Mouse (Mus musculus) megakaryocyte, embryonic 14.5 days (primary cell): Measurements from ENCODE around the gene Ccpg1. TPM values are rescaled to one million over a fixed set of nuclear protein-coding genes. Genes with fewer than 3 reads are reported as not detected.

Source experiments
- H3K27me3 ChIP-seq: replicated peaks from 2 replicates; pipeline ENCODE3; 2012; ENCODE audit warnings: inconsistent platforms
- H3K36me3 ChIP-seq: replicated peaks from 2 replicates; pipeline ENCODE3; 2012; ENCODE audit warnings: low read length, inconsistent platforms, mixed read lengths
- H3K4me1 ChIP-seq: 2 replicates; pipeline ENCODE4 v1.6.1; 2012; ENCODE audit warnings: inconsistent platforms
- H3K4me3 ChIP-seq: replicated peaks from 2 replicates; pipeline ENCODE3; 2012; ENCODE audit warnings: moderate library complexity, mild to moderate bottlenecking, inconsistent platforms
- H3K9me3 ChIP-seq: 2 replicates; pipeline ENCODE4 v1.6.1; 2012; ENCODE audit warnings: inconsistent platforms
- FLI1 ChIP-seq: IDR thresholded peaks from 2 replicates; pipeline ENCODE4 v1.6.1; 2012; ENCODE audit warnings: low read length, inconsistent platforms, mixed read lengths
- GATA1 ChIP-seq: IDR thresholded peaks from 3 replicates; pipeline ENCODE4 v1.6.1; 2012; ENCODE audit warnings: mixed read lengths, low read length, inconsistent platforms, borderline replicate concordance
- polyA plus RNA-seq: library from polyadenylated mRNA; stranded (reverse); fragments of >175 nt; gene quantifications from 2 replicates; pipeline ENCODE4 v1.2.3, GENCODE M21; 2012; ENCODE audit warnings: low replicate concordance; ENCODE audit not compliant: insufficient read depth

Gene Ccpg1
- polyA plus RNA-seq, 1 experiment = 3.9 TPM

- Histone ChIP-seq H3K9me3 (no peaks in the 10 kb centered on the region), H3K4me3 (peak overlapping the region; percentile 18), H3K36me3 (no peaks in the 10 kb centered on the region), H3K4me1 (peaks cover 35% of the 10 kb centered on the region), H3K27me3 (peaks cover 9% of the 10 kb centered on the region)
- TF ChIP-seq FLI1 = no peak
These were observed 23.3 kb upstream of the Ccpg1 start for GRCm38 (mm10) chr9:72961959-72962358.

- Histone ChIP-seq H3K36me3 (no peaks in the 10 kb centered on the region), H3K9me3 (no peaks in the 10 kb centered on the region), H3K27me3 (no peaks in the 10 kb centered on the region), H3K4me1 (peaks cover 23% of the 10 kb centered on the region), H3K4me3 (peak overlapping the region; percentile 87)
- no peak for TF ChIP-seq FLI1
- TF ChIP-seq GATA1 = no peak
These were observed 16.7 kb upstream of the Ccpg1 start for GRCm38 (mm10) chr9:72968349-72969061.

- no peaks in the 10 kb centered on the region for H3K27me3 ChIP-seq
- no peak overlapping the region for H3K4me3 ChIP-seq
- H3K36me3 ChIP-seq = no peaks in the 10 kb centered on the region
- H3K4me1 ChIP-seq = peaks cover 36% of the 10 kb centered on the region
- H3K9me3 ChIP-seq = no peaks in the 10 kb centered on the region
- no peak for TF ChIP-seq GATA1
- TF ChIP-seq FLI1 = no peak
These were observed 15.4 kb upstream of the Ccpg1 start for GRCm38 (mm10) chr9:72969874-72970273.

GRCm38 (mm10) chr9:72972435-72972834 is 12.8 kb upstream of the Ccpg1 start:
- Histone ChIP-seq H3K36me3 (no peaks in the 10 kb centered on the region), H3K9me3 (no peaks in the 10 kb centered on the region), H3K27me3 (no peaks in the 10 kb centered on the region), H3K4me3 (no peak overlapping the region), H3K4me1 (peaks cover 34% of the 10 kb centered on the region)
- TF ChIP-seq GATA1 (no peak), FLI1 (no peak)

GRCm38 (mm10) chr9:72972984-72973383 is 12.2 kb upstream of the Ccpg1 start:
- Histone ChIP-seq H3K4me1 (peaks cover 34% of the 10 kb centered on the region), H3K4me3 (no peak overlapping the region), H3K9me3 (no peaks in the 10 kb centered on the region), H3K27me3 (no peaks in the 10 kb centered on the region), H3K36me3 (no peaks in the 10 kb centered on the region)
- no peak for TF ChIP-seq FLI1
- no peak for TF ChIP-seq GATA1

GRCm38 (mm10) chr9:72974734-72975133 is 10.5 kb upstream of the Ccpg1 start:
- Histone ChIP-seq H3K4me3 (no peak overlapping the region), H3K4me1 (peaks cover 24% of the 10 kb centered on the region), H3K36me3 (no peaks in the 10 kb centered on the region), H3K9me3 (no peaks in the 10 kb centered on the region), H3K27me3 (no peaks in the 10 kb centered on the region)
- TF ChIP-seq GATA1 (no peak), FLI1 (no peak)

- TF ChIP-seq FLI1 = no peak
- no peak for TF ChIP-seq GATA1
- H3K4me3 ChIP-seq = no peak overlapping the region
- no peaks in the 10 kb centered on the region for H3K36me3 ChIP-seq
- peaks cover 19% of the 10 kb centered on the region for H3K4me1 ChIP-seq
- H3K27me3 ChIP-seq = no peaks in the 10 kb centered on the region
- H3K9me3 ChIP-seq = no peaks in the 10 kb centered on the region
These were observed 10.0 kb upstream of the Ccpg1 start for GRCm38 (mm10) chr9:72975242-72975641.

GRCm38 (mm10) chr9:72983066-72983465 is 2.2 kb upstream of the Ccpg1 start:
- no peak for TF ChIP-seq GATA1
- no peak for TF ChIP-seq FLI1
- H3K4me3 ChIP-seq = no peak overlapping the region
- no peaks in the 10 kb centered on the region for H3K9me3 ChIP-seq
- H3K27me3 ChIP-seq = no peaks in the 10 kb centered on the region
- H3K36me3 ChIP-seq = no peaks in the 10 kb centered on the region
- peaks cover 27% of the 10 kb centered on the region for H3K4me1 ChIP-seq

- TF ChIP-seq GATA1 = no peak
- no peak for TF ChIP-seq FLI1
- H3K4me1 ChIP-seq = peaks cover 56% of the 10 kb centered on the region
- no peak overlapping the region for H3K4me3 ChIP-seq
- no peaks in the 10 kb centered on the region for H3K9me3 ChIP-seq
- H3K27me3 ChIP-seq = no peaks in the 10 kb centered on the region
- no peaks in the 10 kb centered on the region for H3K36me3 ChIP-seq
These were observed 2.5 kb downstream of the Ccpg1 start for GRCm38 (mm10) chr9:72987703-72988102.

GRCm38 (mm10) chr9:72988706-72989105 is 3.5 kb downstream of the Ccpg1 start:
- Histone ChIP-seq H3K9me3 (no peaks in the 10 kb centered on the region), H3K4me3 (no peak overlapping the region), H3K27me3 (no peaks in the 10 kb centered on the region), H3K4me1 (peaks cover 62% of the 10 kb centered on the region), H3K36me3 (no peaks in the 10 kb centered on the region)
- no peak for TF ChIP-seq FLI1
- no peak for TF ChIP-seq GATA1

GRCm38 (mm10) chr9:72991420-72991819 is 6.2 kb downstream of the Ccpg1 start:
- Histone ChIP-seq H3K4me3 (no peak overlapping the region), H3K36me3 (peaks cover 6% of the 10 kb centered on the region), H3K4me1 (peaks cover 52% of the 10 kb centered on the region), H3K27me3 (no peaks in the 10 kb centered on the region), H3K9me3 (no peaks in the 10 kb centered on the region)
- TF ChIP-seq FLI1 (no peak), GATA1 (no peak)
